Mouse (Mus musculus) heart, adult 18-20 months (tissue): Measurements from ENCODE around the gene Tmem80. TPM values are rescaled to one million over a fixed set of nuclear protein-coding genes. Genes with fewer than 3 reads are reported as not detected.

Source experiments
- DNase-seq, 2 experiments: peaks; one replicate each; pipeline ENCODE4 v3.0.0; 2021 to 2022; ENCODE audit warnings: mixed read lengths in 1 of 2
- total RNA-seq, 2 experiments: library from RNA; stranded (reverse); gene quantifications; 2 replicates each; pipeline ENCODE4 v1.2.3; 2021

The Tmem80 gene
- total RNA-seq, 2 experiments from 2014 or later = 14.6 to 15.7 TPM

GRCm38 (mm10) chr7:141361510-141361909, 34.0 kb downstream of the Tmem80 start:
- no peak for DNase-seq

GRCm38 (mm10) chr7:141363106-141363751, 35.7 kb downstream of the Tmem80 start:
- peak; percentile 66 to 80 for DNase-seq

- DNase-seq = no peak
These were observed 36.2 kb downstream of the Tmem80 start for GRCm38 (mm10) chr7:141363752-141364125.

- no peak for DNase-seq
These were observed 37.0 kb downstream of the Tmem80 start for GRCm38 (mm10) chr7:141364349-141365048.

GRCm38 (mm10) chr7:141365049-141365445, 37.5 kb downstream of the Tmem80 start:
- no peak for DNase-seq

- DNase-seq = no peak
These were observed 39.8 kb downstream of the Tmem80 start for GRCm38 (mm10) chr7:141367358-141367757.

- no peak for DNase-seq
These were observed 42.4 kb downstream of the Tmem80 start for GRCm38 (mm10) chr7:141369918-141370317.

GRCm38 (mm10) chr7:141371942-141372595, 44.5 kb downstream of the Tmem80 start:
- DNase-seq = no peak

GRCm38 (mm10) chr7:141373611-141374010, 46.1 kb downstream of the Tmem80 start:
- no peak for DNase-seq

GRCm38 (mm10) chr7:141374399-141374798, 46.9 kb downstream of the Tmem80 start:
- DNase-seq = no peak

- no peak for DNase-seq
These were observed 52.0 kb downstream of the Tmem80 start for GRCm38 (mm10) chr7:141379584-141379983.

GRCm38 (mm10) chr7:141381068-141381835, 53.7 kb downstream of the Tmem80 start:
- no peak for DNase-seq

Other genes with a start within 250 kb of the Tmem80 start
- gene Pkp3, start 249.5 kb upstream of the Tmem80 start, total RNA-seq = 1 to 10 TPM in 1 of 2 experiments, under 1 TPM in 1; 0.37 to 1.6 TPM
- gene Sigirr, start 227.2 kb upstream of the Tmem80 start, total RNA-seq = 1 to 10 TPM; 4.2 to 4.7 TPM
- not detected for gene Ano9, start 209.9 kb upstream of the Tmem80 start, total RNA-seq
- 10 to 100 TPM; 28.1 to 30.3 TPM for gene Ptdss2, start 205.4 kb upstream of the Tmem80 start, total RNA-seq
- 10 to 100 TPM; 71.5 to 77.6 TPM for gene Rnh1, start 154.9 kb upstream of the Tmem80 start, total RNA-seq
- 100 to 1,000 TPM in 1 of 2 experiments, 10 to 100 TPM in 1; 91.4 to 103 TPM for gene Hras, start 133.7 kb upstream of the Tmem80 start, total RNA-seq
- gene Lrrc56, start 133.6 kb upstream of the Tmem80 start, total RNA-seq = 1 to 10 TPM; 2.0 to 3.4 TPM
- not detected for gene Lmntd2, start 113.7 kb upstream of the Tmem80 start, total RNA-seq
- gene Rassf7, start 111.9 kb upstream of the Tmem80 start, total RNA-seq = under 1 TPM; 0.57 to 0.87 TPM
- gene Phrf1, start 99.0 kb upstream of the Tmem80 start, total RNA-seq = 10 to 100 TPM; 33.7 to 34.8 TPM
- 1 to 10 TPM; 2.3 to 3.1 TPM for gene Irf7, start 61.3 kb upstream of the Tmem80 start, total RNA-seq
- gene Cdhr5, start 51.0 kb upstream of the Tmem80 start, total RNA-seq = not detected
- gene Sct, start 48.6 kb upstream of the Tmem80 start, total RNA-seq = not detected
- gene Drd4, start 35.7 kb upstream of the Tmem80 start, total RNA-seq = not detected
- 10 to 100 TPM; 11.7 to 12.6 TPM for gene Deaf1, start within 50 bp of the Tmem80 start, total RNA-seq
- gene Eps8l2, start 11.1 kb downstream of the Tmem80 start, total RNA-seq = 1 to 10 TPM; 1.7 to 3.0 TPM
- gene Taldo1, start 64.5 kb downstream of the Tmem80 start, total RNA-seq = 100 to 1,000 TPM; 106 to 141 TPM
- 10 to 100 TPM; 11.3 to 12.4 TPM for gene Gatd1, start 86.4 kb downstream of the Tmem80 start, total RNA-seq
- 1 to 10 TPM in 1 of 2 experiments, under 1 TPM in 1; 0.80 to 1.3 TPM for gene Cend1, start 101.8 kb downstream of the Tmem80 start, total RNA-seq
- 10 to 100 TPM; 45.6 to 59.1 TPM for gene Slc25a22, start 110.2 kb downstream of the Tmem80 start, total RNA-seq
- gene Pidd1, start 116.3 kb downstream of the Tmem80 start, total RNA-seq = under 1 TPM; 0.21 to 0.42 TPM
- 1,000 to 10,000 TPM in 1 of 2 experiments, 100 to 1,000 TPM in 1; 998 to 1,000 TPM for gene Rplp2, start 119.6 kb downstream of the Tmem80 start, total RNA-seq
- gene Pnpla2, start 127.5 kb downstream of the Tmem80 start, total RNA-seq = 100 to 1,000 TPM; 387 to 566 TPM
- 10 to 100 TPM; 22.5 to 23.3 TPM for gene Cracr2b, start 133.4 kb downstream of the Tmem80 start, total RNA-seq
- 100 to 1,000 TPM; 320 to 330 TPM for gene Cd151, start 139.7 kb downstream of the Tmem80 start, total RNA-seq
- gene Polr2l, start 147.4 kb downstream of the Tmem80 start, total RNA-seq = 10 to 100 TPM; 82.3 to 97.7 TPM
- 10 to 100 TPM; 18.9 to 22.9 TPM for gene Tspan4, start 147.5 kb downstream of the Tmem80 start, total RNA-seq
- 10 to 100 TPM; 48.2 to 50.9 TPM for gene Chid1, start 212.1 kb downstream of the Tmem80 start, total RNA-seq
- gene Ap2a2, start 234.4 kb downstream of the Tmem80 start, total RNA-seq = 10 to 100 TPM; 60.7 to 60.8 TPM